Mouse (Mus musculus) lung, embryonic 16.5 days (tissue): ENCODE results near the gene Gm28043. TPM values are rescaled to one million over a fixed set of nuclear protein-coding genes. Genes with fewer than 3 reads are reported as not detected.
"Not testable (repeated sequence)": the region's sequence is repeated elsewhere in the genome, so short reads cannot be mapped to it uniquely, and the experiment has no call there.

ENCODE experiments used
- ATAC-seq: fragments of 200-750 bp; cut with Nextera tagmentation; 2 replicates; pipeline ENCODE4 v1.8.0; 2017; ENCODE audit warnings: low read depth, mild to moderate bottlenecking, moderate library complexity
- H3K27ac ChIP-seq: fragments of 300-500 bp; sonication (generic); 2 replicates; pipeline ENCODE4 v1.5.1; 2014; ENCODE audit warnings: mild to moderate bottlenecking, control low read depth, low read length
- H3K27me3 ChIP-seq: fragments of 300-500 bp; sonication (generic); 2 replicates; pipeline ENCODE4 v1.6.1; 2014; ENCODE audit warnings: low read depth, low read length, mixed read lengths; ENCODE audit not compliant: control insufficient read depth, insufficient read depth
- H3K36me3 ChIP-seq: fragments of 300-500 bp; sonication (generic); 2 replicates; pipeline ENCODE4 v1.6.1; 2014; ENCODE audit warnings: low read length; ENCODE audit not compliant: control insufficient read depth, insufficient read depth
- H3K4me1 ChIP-seq: fragments of 300-500 bp; sonication (generic); replicated peaks from 2 replicates; pipeline ENCODE4 v1.6.1; 2014; ENCODE audit warnings: low read length, mixed read lengths; ENCODE audit not compliant: control insufficient read depth, insufficient read depth
- H3K4me2 ChIP-seq: fragments of 300-500 bp; sonication (generic); 2 replicates; pipeline ENCODE4 v1.6.1; 2014; ENCODE audit warnings: low read depth, low read length, control low read depth
- H3K4me3 ChIP-seq: fragments of 300-500 bp; sonication (generic); 2 replicates; pipeline ENCODE4 v1.5.1; 2014; ENCODE audit warnings: mild to moderate bottlenecking, low read length, control low read depth
- H3K9ac ChIP-seq: fragments of 300-500 bp; sonication (generic); 2 replicates; pipeline ENCODE4 v1.6.1; 2014; ENCODE audit warnings: low read length, control low read depth
- H3K9me3 ChIP-seq: fragments of 300-500 bp; sonication (generic); 2 replicates; pipeline ENCODE4 v1.6.1; 2016; ENCODE audit warnings: low read length; ENCODE audit not compliant: control insufficient read depth
- WGBS: fragments of 180-500 bp; shearing (Covaris S2); extraction: QIAGEN DNeasy Blood & Tissue Kit; methylation state at CpG from one replicate; pipeline ENCODE4 v1.1.7; 2014; 5-methylcytosine and 5-hydroxymethylcytosine counted together
- polyA plus RNA-seq: library from polyadenylated mRNA; unstranded; fragments of >200 nt; fragmentation: Nextera tagmentation; extraction: Ambion mirVana; gene quantifications from 2 replicates; pipeline ENCODE4 v1.2.1, GENCODE M21; 2015

Gene Gm28043
- polyA plus RNA-seq, 1 experiment from 2014 or later: 2.4 TPM

DNA sequence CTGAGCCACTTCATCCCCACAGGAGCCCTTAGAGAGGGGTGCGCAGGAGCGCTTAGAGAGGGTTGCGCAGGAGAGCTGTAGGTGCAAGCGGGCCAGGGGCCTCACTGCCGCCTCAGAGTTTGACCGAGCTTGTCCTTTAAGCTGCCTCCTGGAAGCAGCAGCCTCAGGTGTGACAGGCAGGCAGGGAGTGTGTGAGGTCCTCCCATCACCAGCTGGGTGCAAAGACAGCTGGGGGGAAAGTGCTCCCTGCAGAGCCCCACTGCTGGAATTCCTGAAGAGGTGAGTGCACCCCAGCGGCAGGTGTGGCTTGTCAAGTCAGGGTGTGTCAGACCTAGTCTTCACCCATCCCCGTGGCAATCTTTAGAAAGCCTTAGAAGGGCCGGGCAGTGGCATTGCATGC is 27.8 kb upstream of the Gm28043 start:
- Histone ChIP-seq H3K9me3 (no peaks in the 10 kb centered on the region), H3K27me3 (no peaks in the 10 kb centered on the region), H3K9ac (no peak overlapping the region), H3K4me3 (no peak overlapping the region), H3K4me2 (no peak overlapping the region), H3K27ac (no peak overlapping the region), H3K36me3 (peaks cover under 1% of the 10 kb centered on the region; the same call in 1 of the 2 replicates), H3K4me1 (peaks cover 12% of the 10 kb centered on the region)
- 77% methylated on average over 9 of the region's 9 CpGs for WGBS
- no peak for ATAC-seq

DNA sequence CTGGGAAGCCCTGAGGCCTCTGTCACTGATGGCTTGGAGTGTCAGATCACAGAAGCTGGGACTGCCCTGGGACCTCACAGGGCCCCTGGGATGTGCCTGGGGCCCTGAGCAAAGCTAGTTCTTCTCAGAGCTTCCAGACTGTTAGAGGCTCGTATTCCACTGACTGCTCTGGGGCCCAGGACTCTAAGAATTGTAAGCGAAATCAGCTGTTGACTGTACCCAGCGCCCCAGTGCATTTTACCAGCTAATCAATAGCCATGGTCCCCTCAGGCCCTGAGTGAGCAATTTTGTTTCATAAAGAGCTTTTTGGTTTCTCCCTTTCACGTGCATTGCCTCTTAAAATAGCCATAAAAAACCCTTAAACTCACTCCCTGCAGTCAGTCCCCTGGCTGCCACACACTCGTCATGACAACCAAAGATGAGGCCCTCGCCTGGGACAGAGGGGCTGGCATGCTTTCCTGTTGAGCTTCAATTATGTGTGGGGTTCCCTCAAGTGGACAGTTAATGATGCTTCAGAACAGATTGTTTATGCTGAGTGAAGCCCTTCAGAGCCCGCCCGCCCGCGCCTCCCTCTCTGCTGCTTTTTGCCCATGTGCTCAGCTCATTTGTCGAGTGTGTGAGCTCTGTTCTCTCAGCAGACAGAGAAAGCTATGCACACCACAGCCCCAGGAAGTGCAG is 25.3 kb upstream of the Gm28043 start:
- H3K4me3 ChIP-seq: no peak overlapping the region
- no peak overlapping the region for H3K4me2 ChIP-seq
- H3K4me1 ChIP-seq: peaks cover 12% of the 10 kb centered on the region
- H3K9ac ChIP-seq: no peak overlapping the region
- no peaks in the 10 kb centered on the region for H3K27me3 ChIP-seq
- peak overlapping the region; percentile 70 for H3K27ac ChIP-seq
- H3K36me3 ChIP-seq: no peaks in the 10 kb centered on the region
- H3K9me3 ChIP-seq: no peaks in the 10 kb centered on the region
- ATAC-seq: peak; percentile 86
- 39% methylated on average over 11 of the region's 11 CpGs for WGBS

DNA sequence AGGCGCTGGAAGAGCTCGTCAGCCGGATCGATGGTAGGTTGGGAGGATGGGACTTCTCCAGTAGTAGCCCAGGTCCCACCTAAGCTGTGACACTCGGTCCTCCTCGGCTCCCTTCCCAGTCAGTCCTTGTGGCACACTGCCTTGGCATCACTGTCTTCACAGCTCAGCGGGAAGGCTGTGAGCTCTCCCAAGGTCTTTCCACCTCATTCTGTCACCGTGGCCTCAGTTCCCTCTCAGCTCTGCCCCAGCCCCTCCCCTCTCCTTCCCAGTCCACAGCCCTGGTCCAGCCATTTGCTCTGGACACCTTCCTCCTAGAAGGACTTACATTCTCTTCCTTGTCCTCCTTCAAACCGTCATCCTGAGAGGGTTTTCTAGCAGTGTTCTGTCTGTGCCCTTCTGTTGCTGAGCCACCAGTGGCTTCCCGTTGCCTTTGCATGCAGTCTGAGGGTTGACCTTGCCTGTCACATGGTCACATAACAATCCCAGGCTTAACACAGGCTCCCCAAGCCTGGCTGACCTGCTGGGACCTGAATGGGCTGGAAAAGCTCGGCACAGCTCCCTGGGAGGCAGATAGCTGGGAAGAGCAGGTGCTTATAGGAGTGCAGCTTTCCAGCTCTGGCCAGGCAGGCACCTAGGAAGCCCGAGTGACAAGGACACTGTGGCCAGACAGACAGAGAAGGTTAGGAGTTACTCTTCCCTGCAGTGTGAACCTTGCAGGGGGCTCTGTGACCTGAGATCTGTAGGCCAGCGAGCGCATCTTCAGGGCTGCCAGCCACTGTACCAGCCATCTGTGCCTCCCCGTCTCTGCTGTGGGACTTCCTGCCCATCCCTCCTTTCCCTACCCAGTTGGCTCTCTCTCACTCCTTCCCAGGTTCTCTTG is 18.5 kb upstream of the Gm28043 start:
- WGBS: 81% methylated on average over 15 of the region's 15 CpGs
- no peak overlapping the region for H3K9ac ChIP-seq
- H3K27ac ChIP-seq: no peak overlapping the region
- peaks cover 21% of the 10 kb centered on the region for H3K36me3 ChIP-seq
- ATAC-seq: no peak
- no peak overlapping the region for H3K4me2 ChIP-seq
- H3K4me3 ChIP-seq: no peak overlapping the region
- no peaks in the 10 kb centered on the region for H3K9me3 ChIP-seq
- no peaks in the 10 kb centered on the region for H3K4me1 ChIP-seq
- H3K27me3 ChIP-seq: no peaks in the 10 kb centered on the region

DNA sequence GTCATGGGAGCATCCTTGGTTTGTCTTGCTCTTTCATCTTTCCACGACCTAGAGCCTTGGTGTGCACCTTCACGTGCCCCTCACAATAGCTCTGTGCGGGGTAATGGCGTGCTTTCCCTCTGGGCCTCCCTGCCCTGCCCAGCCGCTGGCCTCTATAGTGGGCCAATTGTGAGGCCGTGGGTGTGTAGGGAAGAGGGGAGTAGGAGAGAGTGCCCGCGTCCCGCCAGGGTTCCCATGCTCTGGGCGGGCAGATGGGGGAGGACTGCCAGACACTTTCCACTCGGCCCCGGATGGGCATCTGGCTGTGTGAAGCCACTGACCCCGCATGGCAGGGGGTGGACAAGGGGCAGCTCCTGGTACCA is 17.9 kb upstream of the Gm28043 start:
- H3K27ac ChIP-seq: no peak overlapping the region
- H3K27me3 ChIP-seq: no peaks in the 10 kb centered on the region
- no peak overlapping the region for H3K9ac ChIP-seq
- no peak overlapping the region for H3K4me3 ChIP-seq
- no peak overlapping the region for H3K4me2 ChIP-seq
- H3K9me3 ChIP-seq: no peaks in the 10 kb centered on the region
- H3K36me3 ChIP-seq: peaks cover 21% of the 10 kb centered on the region
- H3K4me1 ChIP-seq: no peaks in the 10 kb centered on the region
- ATAC-seq: no peak
- 84% methylated on average over 13 of the region's 13 CpGs for WGBS

DNA sequence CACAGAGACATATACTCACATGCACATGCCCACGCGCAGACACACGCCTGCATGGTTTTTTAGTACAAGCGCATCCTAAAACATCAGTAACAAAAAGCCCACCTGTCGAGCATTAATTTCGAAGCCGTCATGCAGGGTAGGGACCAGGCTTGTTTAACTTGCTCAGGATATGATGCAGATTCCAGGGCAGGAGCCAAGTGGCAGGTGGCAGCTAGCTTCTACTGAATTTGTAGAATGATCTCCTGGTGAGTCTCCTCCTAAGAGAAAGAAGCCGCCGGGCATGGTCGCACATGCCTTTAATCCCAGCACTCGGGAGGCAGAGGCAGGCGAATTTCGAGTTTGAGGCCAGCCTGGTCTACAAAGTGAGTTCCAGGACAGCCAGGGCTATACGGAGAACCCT is 15.6 kb upstream of the Gm28043 start:
- Histone ChIP-seq H3K27ac (no peak overlapping the region), H3K36me3 (peaks cover 25% of the 10 kb centered on the region), H3K27me3 (no peaks in the 10 kb centered on the region), H3K4me1 (no peaks in the 10 kb centered on the region), H3K9me3 (no peaks in the 10 kb centered on the region), H3K4me3 (no peak overlapping the region), H3K9ac (no peak overlapping the region), H3K4me2 (no peak overlapping the region)
- no peak for ATAC-seq
- 93% methylated on average over 14 of the region's 14 CpGs for whole genome bisulfite sequencing

DNA sequence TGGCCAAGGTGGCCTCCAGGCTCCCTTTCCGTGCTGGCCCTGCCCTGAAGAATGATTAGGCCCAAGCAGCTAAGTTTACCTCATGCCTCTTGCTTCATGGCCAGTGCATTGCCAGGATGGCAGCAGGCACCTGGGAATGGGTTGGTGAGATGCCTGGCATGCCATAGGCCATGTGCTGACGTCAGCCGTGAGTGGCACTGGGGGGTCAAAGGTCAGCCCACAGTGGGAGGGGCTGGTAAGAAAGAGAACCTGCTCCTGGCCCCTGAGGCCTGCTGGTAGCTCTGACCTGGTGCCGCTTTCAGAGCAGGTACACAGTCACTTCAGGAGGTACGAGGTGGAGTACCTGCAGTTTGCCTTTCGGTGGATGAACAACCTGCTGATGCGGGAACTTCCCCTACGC is 15.1 kb upstream of the Gm28043 start:
- 74% methylated on average over 8 of the region's 8 CpGs for WGBS
- Histone ChIP-seq H3K36me3 (peaks cover 24% of the 10 kb centered on the region), H3K4me3 (no peak overlapping the region), H3K4me2 (no peak overlapping the region), H3K27me3 (no peaks in the 10 kb centered on the region), H3K4me1 (no peaks in the 10 kb centered on the region), H3K9ac (no peak overlapping the region), H3K9me3 (no peaks in the 10 kb centered on the region), H3K27ac (no peak overlapping the region)
- no peak for ATAC-seq

DNA sequence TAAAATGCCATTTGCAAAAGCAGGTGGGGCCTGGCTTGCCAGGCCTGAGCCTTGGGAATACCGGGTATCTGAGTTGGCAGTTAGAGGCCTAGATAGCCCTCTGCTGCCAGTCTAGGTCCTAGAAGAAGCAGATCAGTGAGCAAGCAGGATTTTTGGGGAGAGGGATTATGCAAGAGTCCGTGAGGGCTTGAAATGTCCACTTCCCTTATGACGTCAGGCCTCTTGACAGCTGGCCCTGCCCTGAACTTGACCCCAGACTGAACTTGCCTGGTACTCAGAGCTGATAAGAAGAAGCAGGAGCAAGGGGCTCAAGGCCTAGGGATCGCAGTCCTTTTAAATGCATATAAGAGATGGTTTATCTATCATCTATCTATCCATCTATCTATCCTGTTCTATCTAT is 13.3 kb upstream of the Gm28043 start:
- no peaks in the 10 kb centered on the region for H3K27me3 ChIP-seq
- H3K4me3 ChIP-seq: no peak overlapping the region
- H3K27ac ChIP-seq: no peak overlapping the region
- peaks cover 14% of the 10 kb centered on the region for H3K36me3 ChIP-seq
- no peak for ATAC-seq
- H3K9me3 ChIP-seq: no peaks in the 10 kb centered on the region
- H3K4me1 ChIP-seq: no peaks in the 10 kb centered on the region
- WGBS: 46% methylated on average over 4 of the region's 4 CpGs
- H3K9ac ChIP-seq: no peak overlapping the region
- H3K4me2 ChIP-seq: no peak overlapping the region

DNA sequence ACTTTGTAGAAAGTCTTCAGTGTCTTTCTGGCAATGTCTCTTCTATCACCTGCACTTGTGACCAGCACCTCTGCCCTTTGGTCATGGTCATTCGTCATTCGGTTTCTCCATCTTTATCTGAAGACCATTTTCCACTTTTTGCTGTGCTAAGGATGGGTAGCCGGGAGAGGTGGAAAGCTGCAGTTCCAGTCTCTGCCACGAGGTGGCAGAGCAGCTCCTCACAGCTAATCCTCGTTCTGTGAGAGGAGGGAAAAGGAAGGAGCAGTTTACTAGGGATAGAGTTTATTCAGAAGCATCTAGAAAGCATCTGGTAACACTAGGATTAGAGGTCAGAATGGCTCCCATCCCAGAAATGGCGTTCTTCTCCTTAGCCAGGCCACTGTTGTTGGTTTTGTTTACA is 11.4 kb upstream of the Gm28043 start:
- Histone ChIP-seq H3K27me3 (no peaks in the 10 kb centered on the region), H3K4me2 (no peak overlapping the region), H3K9me3 (no peaks in the 10 kb centered on the region), H3K9ac (no peak overlapping the region), H3K36me3 (peaks cover 12% of the 10 kb centered on the region), H3K4me3 (no peak overlapping the region), H3K27ac (no peak overlapping the region), H3K4me1 (no peaks in the 10 kb centered on the region)
- peak; percentile 60; the same call in 1 of the 2 replicates for ATAC-seq
- WGBS: 20% methylated on average over 6 of the region's 6 CpGs

DNA sequence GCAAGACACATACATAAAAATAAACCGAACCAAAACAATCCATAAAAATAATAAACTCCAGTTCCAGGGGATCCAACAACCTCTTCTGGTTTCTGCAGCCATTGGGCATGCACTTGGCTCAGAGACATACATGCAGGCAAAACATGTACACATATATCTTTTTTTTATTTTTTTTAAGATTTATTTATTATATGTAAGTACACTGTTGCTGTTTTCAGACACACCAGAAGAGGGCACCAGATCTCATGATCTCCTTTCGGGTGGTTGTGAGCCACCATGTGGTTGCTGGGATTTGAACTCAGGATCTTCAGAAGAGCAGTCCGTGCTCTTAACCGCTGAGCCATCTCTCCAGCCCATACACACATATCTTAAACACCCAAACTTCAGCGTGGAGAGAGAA is 1.2 kb upstream of the Gm28043 start:
- H3K4me1 ChIP-seq: peaks cover 14% of the 10 kb centered on the region
- H3K27me3 ChIP-seq, ATAC-seq, H3K9ac ChIP-seq, H3K9me3 ChIP-seq, H3K4me3 ChIP-seq, H3K36me3 ChIP-seq, H3K27ac ChIP-seq, H3K4me2 ChIP-seq: not testable (repeated sequence)
- WGBS: 85% methylated on average over 5 of the region's 5 CpGs
